Mouse (Mus musculus) gastrocnemius, adult 18-20 months (tissue): ENCODE measurements around the gene Ptpra. TPM values are rescaled to one million over a fixed set of nuclear protein-coding genes. Genes with fewer than 3 reads are reported as not detected.
A peak's percentile ranks its signal among the peaks of the same experiment; 100 is the strongest.
"Not testable (repeated sequence)": the region's sequence is repeated elsewhere in the genome, so short reads cannot be mapped to it uniquely, and the experiment has no call there.

Experiments
- DNase-seq: peaks from one replicate; pipeline ENCODE4 v3.0.0; 2021; ENCODE audit warnings: low spot score
- total RNA-seq, 2 experiments: library from RNA; stranded (reverse); gene quantifications; 2 replicates each; pipeline ENCODE4 v1.2.3; 2021

The Ptpra gene
- total RNA-seq, 2 experiments from 2014 or later: 14.8 to 18.9 TPM

- DNase-seq: no peak
These were observed 96.9 kb downstream of the Ptpra start for GRCm38 (mm10) chr2:130546957-130547356.

DNA sequence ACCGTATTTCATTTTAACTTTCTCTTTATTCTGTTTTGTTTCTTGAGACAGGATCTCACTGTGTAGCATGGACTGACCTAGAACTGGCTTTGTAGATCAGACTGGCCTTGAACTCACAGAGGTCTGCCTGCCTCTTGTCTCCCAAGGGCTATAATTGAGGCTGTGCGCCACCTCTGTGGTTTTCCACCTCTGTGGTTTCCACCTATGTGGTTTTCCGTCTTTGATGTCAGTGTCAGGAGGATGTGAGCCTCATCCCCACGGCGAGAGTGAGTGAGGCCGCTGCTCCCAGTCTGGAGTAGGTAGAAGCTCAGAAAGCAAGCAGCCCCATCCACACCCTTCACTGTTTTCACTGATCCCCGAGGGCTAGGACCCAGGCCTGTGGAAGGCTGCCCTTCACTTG, 104.8 kb downstream of the Ptpra start:
- DNase-seq: no peak

DNA sequence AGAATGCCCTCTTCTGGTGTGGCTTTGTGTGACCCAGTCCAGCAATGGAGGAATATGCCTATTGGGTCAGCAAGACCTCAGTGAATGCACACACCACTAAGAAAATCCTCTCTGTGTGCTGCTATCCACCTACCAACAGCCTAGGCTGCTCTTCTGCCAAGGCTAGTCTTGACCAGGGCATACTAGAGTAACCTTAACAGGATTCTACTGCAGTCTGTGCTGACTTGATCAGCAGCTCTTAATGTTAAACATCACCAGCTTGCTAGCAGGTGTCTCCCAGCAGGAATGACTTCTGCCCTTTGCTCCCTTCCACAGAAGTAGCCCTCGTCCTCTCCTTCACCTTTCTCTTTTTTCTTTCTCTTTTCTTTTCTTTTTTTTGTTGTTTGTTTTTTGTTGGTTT, 106.2 kb downstream of the Ptpra start:
- no peak for DNase-seq

DNA sequence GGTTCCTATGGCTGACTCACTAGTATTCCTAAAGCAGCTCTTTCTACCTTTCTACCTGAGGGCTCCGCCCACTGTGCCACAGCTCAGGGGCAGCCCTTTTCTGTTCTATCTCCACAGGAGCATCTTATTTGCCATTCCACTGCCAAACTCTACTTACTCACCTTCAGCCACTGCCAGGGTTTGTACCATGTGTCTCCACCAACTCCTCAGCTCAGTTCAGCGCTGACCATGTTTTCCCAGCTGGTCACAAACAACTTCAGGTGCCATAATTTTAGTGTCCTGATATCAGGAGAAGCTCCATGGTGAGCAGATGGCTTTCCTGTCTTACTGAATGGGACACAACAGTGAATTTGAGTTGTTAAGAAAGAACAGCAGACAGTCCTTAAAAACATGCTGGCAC, 107.4 kb downstream of the Ptpra start:
- DNase-seq: no peak

GRCm38 (mm10) chr2:130558015-130558414, 107.9 kb downstream of the Ptpra start:
- DNase-seq: no peak

DNA sequence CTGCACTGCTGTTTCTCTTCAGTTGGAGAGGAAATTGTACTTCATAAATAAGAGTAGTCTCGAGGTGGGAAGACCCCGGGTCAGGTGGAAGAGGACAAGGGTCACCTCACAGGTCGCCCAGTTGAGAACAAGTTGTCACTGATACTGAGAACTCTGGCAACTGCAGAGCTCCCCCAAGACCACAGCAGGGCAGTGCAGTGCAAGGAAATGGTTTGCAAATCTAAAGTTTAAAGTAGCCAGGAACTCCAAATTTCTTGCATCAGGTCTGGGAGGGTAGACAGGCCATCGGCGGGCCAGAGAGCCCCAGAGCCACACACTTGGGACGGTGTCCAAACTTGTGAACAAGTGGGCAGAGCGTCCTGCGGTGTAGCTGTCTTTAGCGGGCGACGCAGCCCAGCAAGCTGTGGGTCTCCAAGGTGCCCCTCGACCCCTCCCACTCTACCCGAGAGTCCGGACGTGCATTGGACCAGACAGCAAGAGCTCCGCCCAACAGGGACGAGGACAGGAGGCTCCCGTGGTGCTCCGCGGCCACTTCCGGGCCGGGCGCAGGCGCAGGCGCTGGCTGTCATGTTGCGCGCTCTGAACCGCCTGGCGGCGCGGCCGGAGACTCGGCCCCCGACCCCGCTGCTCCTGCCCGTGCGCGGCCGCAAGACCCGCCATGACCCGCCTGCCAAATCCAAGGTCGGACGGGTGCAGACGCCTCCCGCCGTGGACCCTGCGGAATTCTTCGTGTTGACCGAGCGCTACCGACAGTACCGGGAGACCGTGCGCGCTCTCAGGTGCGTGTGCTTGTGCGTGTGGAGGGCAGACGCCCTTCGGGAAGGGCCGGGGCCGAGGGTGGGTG, 113.4 kb downstream of the Ptpra start, which contains the start of gene Mrps26:
Gene Mrps26 (plus strand): TSS at position 531 of the 844 bp plus-strand sequence.
- peak; percentile 92 for DNase-seq

- no peak for DNase-seq
These were observed 114.0 kb downstream of the Ptpra start for GRCm38 (mm10) chr2:130564063-130564462.

DNA sequence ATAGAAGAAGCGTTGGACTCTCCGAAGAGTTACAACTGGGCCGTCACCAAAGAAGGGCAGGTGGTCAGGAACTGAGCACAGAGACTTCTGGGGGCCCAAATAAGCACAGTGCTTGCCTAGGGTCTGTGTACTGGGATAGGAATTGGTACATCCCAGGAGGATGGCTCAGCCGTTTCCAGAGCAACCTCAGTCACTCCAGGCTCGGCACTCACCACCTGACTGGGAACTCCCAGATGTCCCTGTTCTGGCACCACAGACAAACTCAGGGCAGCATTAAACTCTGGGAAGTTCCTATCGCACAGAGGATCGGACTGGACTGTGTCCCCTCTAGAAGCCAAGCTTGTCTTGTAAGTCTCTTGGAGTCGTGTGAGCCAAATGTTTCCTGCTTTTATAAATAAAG, 114.9 kb downstream of the Ptpra start:
- no peak for DNase-seq

GRCm38 (mm10) chr2:130568921-130569320, 118.8 kb downstream of the Ptpra start:
- DNase-seq: no peak

GRCm38 (mm10) chr2:130569926-130570325, 119.8 kb downstream of the Ptpra start:
- no peak for DNase-seq

GRCm38 (mm10) chr2:130574960-130575359, 124.9 kb downstream of the Ptpra start:
- DNase-seq: no peak

DNA sequence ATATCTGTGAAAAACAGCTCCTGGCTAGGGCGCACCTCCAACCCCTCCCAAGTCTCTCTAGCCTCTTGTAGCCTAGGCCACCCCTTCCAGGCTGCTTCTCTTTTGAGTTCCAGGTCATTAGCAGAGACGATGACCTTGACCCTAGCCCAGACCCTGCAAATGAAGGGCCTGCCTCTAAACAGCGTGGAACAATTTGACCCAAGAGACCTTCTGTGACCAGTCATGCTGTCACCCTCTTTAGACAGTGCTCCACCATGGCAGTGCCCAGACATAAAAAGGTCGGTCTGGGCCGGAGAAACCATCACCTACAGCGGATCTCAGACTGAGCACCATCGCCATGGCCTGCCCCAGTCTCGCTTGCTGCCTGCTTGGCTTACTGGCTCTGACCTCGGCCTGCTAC, 125.8 kb downstream of the Ptpra start, which contains the start of gene Oxt:
Gene Oxt (plus strand): TSS at position 301 of the 400 bp plus-strand sequence.
- no peak for DNase-seq

DNA sequence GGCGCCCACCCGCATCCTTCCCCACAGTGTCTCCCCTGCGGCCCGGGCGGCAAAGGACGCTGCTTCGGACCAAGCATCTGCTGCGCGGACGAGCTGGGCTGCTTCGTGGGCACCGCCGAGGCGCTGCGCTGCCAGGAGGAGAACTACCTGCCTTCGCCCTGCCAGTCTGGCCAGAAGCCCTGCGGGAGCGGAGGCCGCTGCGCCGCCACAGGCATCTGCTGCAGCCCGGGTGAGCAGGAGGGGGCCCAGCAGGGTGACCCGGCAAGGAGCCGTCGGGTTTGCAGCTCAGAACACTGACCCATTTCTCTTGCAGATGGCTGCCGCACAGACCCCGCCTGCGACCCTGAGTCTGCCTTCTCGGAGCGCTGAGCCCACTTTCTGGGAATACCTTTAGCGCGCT, 126.5 kb downstream of the Ptpra start:
- DNase-seq: not testable (repeated sequence)

- DNase-seq: no peak
These were observed 126.9 kb downstream of the Ptpra start for GRCm38 (mm10) chr2:130577021-130577420.

DNA sequence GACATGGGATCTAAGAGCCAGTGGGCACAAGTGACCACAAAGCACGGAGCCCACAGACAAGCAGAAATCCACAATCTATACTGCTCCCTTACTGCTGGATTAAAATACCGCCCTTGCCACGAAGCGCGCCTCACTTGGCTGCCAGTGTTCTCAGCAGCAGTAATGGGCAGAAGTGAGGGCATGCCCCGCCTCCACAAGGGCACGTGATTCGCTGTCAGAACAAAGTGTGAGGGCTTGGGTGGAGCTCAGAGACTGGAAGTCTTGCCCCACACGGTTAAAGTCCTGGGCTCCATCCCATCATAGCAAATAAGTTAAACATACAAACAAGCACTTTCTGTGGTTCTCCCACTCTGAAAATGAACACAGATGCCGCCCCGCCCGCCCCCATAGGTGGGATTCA, 127.6 kb downstream of the Ptpra start:
- peak; percentile 28 for DNase-seq

DNA sequence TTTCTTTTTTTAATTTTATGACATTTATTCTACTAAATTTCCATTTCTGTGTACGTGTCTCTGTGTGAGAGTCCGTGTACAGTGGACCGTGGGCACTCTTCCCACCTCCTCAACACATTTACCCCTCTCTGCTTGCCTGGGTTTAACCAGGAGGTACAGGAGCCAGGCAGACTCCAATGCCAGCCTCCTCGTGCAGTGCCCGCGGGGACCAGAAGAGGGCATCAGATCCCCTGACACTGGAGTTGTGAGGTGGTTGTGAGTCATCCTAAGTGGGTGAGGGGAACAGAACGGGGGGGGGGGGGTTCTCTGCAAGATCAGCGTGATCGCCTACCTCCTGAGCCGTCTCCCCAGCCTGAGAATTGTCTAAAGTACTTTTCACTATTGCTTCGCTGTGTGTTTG, 128.1 kb downstream of the Ptpra start:
- peak; percentile 47 for DNase-seq

DNA sequence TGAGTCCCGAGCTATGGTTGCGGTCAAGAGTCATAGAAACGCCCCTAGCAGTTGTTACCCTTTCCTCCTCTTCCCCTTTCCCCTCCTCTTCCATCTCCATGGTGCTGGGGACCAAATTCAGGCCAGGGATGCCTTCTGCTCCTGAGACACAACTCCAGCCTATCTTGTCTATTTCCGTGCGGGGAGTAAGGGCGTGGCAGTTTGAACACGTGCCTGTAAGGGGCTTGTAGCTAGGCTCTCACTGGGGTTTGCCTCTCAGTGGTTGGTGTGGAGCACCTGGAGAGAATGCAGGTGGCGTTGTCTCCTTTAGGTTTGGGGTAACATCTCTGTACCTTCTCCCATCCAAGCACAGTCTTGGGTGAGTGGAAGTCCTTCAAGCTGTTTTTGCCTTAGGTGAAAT, 129.7 kb downstream of the Ptpra start:
- no peak for DNase-seq

DNA sequence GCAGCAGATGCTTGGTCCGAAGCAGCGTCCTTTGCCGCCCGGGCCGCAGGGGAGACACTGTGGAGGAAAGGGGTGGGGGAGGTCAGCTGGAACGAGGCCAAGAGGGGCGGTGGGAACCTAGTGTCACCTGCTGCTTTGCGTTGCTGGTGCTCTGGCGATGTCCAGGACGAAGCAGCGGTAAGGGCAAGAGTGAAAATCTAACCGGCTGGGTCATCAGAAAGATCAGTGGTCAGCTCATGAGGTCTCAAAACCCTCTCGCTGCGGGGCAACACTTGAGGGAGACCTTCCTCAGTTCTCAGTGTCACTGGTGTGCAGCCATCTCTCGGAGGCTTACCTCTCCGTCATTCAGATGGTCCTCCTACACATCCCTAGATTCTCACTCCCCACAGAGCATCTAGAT, 131.1 kb downstream of the Ptpra start:
- DNase-seq: no peak

DNA sequence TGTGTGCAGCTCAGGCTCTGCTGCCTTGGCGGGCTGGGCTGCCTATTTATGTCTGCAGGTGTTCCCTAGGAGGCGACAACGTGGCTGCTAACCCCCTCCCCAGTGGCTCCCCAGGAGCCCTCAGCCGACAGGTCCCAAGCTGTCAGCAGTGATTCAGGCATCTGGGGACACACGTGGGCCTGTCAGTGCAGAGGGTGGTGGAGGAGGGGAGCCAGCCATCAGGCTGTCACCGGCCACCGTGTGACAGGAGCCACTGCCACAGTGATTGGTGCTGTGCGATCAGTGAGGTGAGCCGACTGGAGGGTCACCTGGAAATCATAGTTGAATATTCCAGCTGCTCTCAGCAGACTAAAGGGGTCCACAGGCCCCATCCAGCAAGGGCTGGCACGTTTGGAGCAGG, 132.5 kb downstream of the Ptpra start, which contains the start of gene Avp:
Gene Avp (minus strand): TSS at position 3 of the 400 bp plus-strand sequence.
- DNase-seq: no peak

DNA sequence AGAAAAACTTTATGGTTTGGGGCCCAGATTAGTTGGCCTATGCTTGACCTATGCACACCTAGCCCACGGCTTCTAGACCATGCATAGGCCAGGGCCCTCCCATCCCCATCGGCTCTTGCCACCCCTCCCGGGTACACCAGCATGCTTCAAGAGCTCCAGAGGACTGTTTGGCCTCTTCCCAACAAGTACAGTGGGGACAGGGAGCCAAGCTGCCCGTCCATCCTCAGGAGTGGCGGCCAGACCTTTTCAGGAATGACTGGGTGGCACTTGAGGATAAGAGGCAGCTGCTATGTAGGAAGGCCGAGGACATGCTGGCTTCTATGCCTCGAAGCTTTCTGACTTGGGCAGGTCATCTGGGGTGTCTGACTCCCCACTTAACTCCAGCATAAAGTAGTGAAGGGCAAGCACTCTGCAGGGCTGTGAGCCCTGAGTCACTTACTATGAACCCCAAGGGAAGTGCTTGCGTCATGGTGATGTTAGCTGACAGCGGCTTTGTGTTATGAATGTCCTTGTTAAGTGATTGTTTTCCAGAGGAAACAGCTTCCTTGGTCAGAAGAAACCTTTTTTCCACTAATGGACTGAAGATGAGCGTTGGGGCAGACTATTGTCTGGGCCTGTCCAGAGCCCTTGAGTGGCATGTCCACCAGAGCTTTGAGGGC, 134.0 kb downstream of the Ptpra start:
- no peak for DNase-seq

GRCm38 (mm10) chr2:130586016-130586415, 135.9 kb downstream of the Ptpra start:
- DNase-seq: no peak

DNA sequence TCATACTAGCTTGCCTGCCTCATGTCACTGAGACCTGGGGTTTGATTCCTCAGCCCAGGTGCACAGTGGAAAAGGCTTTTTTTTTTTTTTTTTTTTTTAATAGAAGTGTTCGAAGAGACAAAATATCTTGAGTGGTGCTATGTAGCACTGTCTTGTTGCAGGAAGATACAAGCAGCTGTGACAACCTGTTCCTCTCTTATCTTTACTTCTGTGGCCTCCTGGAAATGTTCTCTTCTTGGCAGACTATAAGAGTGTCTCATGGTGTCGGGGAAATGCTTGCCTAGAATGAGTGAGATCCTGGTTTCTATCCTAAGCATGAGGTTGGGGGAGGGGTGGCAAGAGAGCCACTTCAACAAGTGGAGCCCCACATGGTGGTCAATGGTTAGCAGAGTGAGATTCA, 138.3 kb downstream of the Ptpra start:
- no peak for DNase-seq

DNA sequence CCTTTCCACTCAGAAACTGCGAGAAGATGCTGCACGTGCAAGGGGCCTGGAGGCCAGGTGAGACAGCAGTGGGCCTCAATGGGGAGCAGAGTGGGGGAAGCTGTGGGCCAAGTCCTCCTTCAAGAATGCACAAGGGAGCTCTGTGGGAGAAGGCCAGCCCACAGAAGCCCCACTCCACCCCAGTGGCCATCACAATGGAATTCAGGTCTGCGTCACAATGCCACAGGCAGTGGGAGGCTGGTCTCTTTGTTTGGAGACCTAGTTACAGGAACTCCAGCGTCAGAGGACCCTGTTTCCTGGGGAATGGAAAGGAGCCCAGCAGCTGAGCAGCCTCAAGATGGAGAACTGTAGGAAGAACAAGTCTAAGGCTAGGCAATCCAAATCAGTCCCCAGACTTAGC, 139.1 kb downstream of the Ptpra start:
- DNase-seq: no peak
